Mouse (Mus musculus): ENCODE measurements at regions not wholly inside any gene's neighbourhood (a gene's known extent, or its start where the extent isn't known, plus 50 kb on each side); places are given as distances from the start of the nearest gene placed in this dataset.
"Not testable (repeated sequence)": the region's sequence is repeated elsewhere in the genome, so short reads cannot be mapped to it uniquely, and the experiment has no call there.

DNA sequence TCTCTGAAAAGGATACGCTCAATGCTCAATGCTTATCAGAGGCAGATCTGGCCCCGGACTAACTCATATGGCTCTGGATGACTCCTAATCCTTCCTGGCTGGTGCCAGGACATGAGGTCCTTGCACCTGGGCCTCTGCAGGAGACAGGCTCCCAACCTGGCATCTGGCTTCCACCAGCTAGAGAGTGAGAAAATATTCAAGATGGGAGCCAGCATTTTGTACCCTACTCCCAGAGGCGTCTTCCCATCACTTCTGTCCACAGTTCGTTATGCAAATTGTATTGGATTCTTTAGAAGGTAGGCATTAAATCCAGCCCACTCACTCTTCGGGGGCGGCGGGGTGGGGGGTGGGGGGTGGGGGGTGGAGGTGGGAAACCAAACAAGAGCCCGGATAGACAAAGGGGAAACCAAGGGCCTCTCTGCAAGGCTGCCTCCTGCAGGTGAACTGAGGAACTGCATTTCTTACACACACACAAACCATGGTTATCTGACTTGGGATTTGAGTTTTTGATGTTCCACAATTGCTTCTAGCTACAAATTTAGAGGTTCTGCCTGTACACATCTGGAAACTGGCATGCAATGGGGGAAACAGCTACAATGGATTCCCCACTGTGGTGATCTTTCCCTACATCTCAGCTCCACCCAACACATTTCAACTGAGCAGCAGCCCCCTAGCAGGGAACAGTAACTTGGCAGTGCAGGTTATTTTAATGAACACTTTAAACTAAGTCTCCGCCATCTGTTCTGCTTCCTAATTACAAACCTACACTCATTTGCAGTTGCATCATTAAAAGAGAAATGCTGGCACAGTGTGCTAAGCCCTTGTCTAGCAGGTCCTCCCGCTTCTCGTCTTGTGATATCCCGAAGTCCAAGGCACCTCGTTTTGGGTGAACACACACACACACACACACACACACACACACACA lies 390.2 kb downstream of the Med10 start:
- DNase-seq, result peak; percentile 45
- intact Hi-C loops (cut with DNase I), result no loop called here

DNA sequence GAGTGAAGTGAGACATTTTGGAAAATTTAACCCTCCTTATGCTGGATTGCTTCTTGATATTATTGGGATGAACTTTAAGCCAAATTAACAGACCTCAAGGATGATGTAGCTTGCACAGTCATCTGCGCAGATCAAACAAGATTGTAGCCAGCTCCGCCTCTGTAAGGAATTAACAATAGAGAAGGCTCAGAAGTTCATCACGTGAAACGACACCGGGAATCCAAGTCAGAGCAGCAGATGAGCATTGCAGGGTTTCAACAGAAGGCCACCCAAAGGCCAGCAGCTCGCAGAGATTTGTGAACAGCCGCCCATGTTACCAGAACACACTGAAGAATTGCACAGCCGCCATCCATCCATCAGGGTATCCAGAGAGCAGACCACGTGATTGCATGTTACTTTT lies 391.1 kb downstream of the Med10 start:
- no peak for DNase-seq
- intact Hi-C loops (cut with DNase I), result no loop called here

DNA sequence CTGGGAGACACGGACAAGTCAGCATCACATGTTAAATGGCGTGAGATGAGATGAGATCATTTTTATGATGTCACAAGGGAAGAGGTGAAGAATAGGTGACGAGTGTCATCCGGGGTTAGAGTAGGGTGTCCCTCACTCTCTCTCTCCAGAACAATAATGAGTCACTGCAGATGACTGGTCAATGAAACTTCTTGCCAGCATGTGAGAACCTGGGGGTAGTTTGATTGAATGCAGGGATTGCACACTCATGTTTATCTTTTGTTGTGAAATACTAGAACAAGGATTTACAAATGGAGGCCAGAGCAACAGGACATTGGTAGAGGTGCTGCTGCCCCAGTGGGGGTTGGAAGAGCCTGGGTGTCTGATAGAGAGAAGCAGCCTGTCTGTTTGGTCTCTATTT lies 393.7 kb downstream of the Med10 start:
- no peak for DNase-seq
- intact Hi-C loops (cut with DNase I), result no loop called here

DNA sequence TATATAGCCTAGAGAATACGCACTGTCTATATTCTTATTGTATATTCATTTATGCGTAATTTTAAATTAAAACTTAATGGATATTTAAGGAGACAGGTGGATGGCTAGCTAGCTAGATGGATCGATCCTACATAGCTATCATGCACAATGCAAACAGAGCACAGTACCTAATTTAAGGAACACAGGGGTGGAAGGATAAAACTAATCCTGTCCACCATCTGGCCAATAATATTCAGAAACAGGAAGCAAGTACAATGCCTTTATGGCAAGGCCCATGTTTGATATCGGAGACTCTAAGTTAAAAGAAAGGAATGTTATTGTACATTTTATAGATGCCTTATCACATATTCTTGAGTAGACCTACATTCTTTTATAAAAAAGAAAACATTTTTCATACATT lies 396.4 kb downstream of the Med10 start:
- intact Hi-C loops (cut with DNase I), result no loop called here

DNA sequence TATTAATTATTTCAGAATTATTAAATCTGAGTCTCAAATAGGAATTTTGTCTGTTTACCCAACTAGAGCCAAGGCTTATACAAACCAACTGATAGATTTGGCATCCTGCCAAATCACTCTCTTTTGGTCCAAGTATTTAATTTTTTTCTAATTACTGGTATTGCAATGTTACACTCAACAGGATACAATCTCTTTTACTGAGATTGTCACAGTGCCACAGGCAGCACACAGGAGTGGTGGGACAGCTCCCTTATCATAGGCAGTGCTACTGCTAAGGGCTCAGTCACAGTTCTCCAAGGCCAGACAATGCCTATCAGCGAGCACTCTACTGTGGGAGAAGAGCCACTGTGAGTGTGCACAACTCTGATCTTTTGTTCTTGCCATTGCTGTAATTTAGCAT lies 396.9 kb downstream of the Med10 start:
- no peak for DNase-seq

More for the DNA sequence above, 396.4 kb downstream of the Med10 start:
- no peak for DNase-seq

DNA sequence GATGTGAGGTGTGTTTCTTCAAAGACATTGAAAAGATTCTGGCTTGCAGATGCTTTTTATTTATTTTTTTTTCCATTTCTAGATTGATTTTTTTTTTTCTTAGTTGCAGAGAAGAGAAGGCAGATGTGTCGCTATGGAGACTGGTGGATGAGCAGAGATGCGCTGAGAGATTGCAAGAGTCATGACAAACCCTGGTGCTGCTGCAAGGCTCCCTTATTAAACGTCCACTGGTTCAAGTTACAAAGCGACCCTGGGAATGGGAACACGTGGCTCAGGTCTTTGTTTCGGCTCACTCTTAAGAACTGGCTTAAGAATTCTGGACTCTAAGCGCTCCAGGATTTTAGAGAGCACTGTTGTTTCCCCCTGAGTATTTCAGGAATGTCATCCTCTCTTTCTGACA lies 403.1 kb downstream of the Med10 start:
- no peak for DNase-seq
- intact Hi-C loops (cut with DNase I), result no loop called here

More for the DNA sequence above, 396.9 kb downstream of the Med10 start:
- intact Hi-C loops (cut with DNase I), result no loop called here

DNA sequence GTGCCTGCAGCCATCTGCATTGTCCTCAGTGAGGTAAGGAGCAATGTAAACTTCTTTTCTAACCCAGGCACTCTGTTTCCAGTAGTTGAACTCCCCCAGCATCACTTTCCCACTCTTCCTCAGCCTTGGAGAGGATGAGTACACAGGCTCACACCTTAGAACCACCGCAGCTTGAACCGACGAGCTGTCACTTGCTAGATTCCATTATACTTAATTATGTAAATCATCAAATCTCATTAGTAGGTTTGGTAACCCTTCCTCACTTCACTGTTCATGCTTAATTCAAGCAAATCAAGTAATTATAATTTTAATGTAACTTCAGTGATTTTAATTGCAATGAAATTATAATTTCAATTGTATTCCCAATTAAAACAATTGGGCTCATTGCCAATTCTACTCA lies 408.0 kb downstream of the Med10 start:
- DNase-seq, result no peak
- intact Hi-C loops (cut with DNase I), result no loop called here

DNA sequence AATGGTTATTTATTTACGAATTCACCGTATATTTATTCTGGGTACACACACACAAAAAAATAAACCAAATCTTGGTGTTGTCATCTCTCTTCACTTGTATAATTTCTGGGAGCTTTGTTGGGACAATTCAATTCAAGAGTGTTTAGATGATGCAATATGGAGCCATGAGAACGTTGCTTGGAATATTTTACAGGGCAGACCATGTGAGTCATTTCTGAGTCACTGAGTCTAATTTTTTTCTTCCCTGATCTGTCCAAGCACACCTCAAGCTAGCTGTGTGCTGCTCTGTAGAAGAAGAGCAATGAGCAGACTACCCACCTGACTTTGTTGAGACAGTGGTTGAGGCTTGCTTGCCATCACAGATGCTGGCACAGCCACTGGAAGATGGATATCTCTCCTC lies 410.8 kb downstream of the Med10 start:
- intact Hi-C loops (cut with DNase I), result no loop called here
- no peak for DNase-seq

DNA sequence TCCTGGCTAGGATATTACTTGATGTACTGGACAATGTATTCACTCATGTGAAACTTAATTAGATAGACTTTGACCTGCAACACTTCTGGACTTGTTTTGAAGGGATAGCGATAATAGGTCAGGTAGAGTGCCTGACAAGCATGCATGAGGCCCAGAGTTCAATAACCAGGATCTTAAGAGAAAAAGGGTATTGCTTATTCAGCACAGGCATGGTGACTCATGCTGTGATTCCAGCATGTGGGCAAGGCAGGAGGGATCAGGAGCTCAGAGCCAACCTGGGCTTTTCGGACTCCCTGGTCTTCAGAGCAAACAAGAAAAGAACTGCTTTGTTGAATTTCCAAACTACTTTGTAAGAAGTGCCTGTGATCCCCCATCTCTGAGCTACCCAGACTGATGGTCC lies 411.4 kb downstream of the Med10 start:
- no peak for DNase-seq
- intact Hi-C loops (cut with DNase I), result no loop called here

DNA sequence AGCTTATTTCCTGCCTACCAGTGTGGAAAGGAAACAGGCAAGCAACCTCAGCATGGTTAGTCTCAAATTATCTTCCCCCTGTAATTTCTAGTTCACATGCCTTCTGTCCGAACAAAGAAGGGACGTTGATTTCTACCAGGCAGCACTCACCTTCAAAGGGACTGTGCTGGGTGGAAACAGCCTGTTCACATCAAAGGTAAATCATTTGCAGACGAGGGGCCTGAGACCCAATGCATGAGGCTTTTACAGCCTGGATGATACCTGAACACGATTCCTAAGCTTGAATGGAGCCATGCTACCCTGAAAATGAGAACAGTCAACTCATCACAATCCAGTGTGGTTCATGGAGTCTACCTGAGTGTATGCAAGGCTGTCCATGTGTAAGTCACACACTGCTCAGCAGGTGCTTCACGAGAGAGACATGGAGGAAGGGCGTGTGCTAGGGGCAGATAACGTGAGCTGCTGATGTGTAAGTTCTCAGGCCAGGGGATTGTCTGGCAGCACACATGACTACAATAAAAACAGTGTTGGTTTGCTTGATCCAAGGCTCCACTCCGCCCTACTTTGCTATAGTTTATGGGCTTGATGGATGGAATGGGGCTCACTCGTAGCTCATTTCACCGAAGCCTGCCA lies 411.9 kb downstream of the Med10 start:
- no peak for DNase-seq
- intact Hi-C loops (cut with DNase I), result no loop called here

DNA sequence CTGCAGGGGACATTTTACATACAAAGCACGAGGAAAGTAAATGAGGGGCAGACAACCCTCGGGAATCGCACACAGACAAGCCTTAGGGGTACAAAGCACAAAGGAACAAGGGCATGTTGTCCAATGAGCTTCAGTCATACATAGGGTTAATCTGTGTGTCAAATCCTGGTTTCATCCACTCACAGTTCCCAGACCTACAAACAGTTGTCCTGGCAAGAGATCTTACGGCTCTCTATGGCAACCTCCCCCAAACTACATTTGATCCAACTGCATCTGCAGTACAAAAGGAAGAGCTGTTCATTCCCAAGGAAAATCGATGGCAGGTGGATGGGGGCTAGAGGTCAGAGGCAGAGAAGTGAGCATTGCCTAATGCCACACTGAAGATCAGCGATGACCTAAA lies 413.9 kb downstream of the Med10 start:
- DNase-seq, result no peak
- intact Hi-C loops (cut with DNase I), result no loop called here

DNA sequence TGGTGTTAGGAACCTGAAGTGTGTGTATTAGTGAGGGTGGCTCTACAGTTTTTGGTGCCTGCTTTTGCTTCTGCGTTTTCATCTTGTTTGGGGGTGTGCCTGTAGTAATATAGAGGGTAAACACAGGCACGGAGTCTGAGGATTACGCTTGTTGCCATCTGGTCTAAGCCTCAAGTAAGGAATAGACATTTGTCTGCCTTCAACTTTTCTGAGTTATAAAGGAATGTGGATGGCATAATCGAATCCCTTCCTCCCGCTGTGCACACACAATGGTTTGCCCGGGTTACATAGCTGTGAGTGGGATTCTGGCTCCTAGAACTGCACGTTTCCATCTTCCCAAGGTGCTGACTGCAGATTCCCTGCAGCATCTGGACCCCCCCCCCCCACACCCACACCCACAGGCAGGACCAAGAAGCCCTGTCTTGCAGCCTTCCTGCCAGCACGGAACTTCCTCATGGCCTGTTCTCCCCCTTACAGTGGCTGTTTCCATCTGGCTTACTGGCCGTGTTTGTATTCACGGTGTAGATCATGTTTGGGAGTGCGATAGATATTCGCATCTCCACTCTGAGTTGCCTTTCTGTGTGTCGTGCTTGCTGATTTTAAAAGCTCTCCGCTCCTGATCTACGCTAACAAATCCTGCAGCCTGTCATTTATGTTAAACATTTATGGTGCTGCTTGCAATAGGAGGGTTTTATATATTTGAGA lies 415.4 kb downstream of the Med10 start:
- DNase-seq, result no peak
- intact Hi-C loops (cut with DNase I), result no loop called here

DNA sequence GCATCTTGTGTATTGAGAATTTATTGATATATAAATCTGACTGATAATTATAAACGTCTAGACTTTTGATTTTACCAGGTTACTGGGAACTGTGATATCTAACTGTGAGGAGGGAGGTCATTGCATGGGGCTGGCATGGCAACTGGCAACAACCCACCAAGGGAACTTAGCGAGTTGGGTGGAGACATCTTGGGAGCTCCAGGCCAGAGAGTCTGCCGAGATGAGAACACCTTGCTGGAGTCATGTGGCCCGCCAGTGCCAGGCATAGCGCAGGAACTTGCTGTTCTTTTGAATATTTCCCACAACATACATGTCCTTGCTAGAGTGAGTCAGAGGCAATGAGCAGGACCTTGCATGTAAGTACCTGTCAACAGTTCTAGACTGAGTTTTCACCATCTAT lies 413.9 kb downstream of the Ice1 start:
- intact Hi-C loops (cut with DNase I), result no loop called here
- no peak for DNase-seq

DNA sequence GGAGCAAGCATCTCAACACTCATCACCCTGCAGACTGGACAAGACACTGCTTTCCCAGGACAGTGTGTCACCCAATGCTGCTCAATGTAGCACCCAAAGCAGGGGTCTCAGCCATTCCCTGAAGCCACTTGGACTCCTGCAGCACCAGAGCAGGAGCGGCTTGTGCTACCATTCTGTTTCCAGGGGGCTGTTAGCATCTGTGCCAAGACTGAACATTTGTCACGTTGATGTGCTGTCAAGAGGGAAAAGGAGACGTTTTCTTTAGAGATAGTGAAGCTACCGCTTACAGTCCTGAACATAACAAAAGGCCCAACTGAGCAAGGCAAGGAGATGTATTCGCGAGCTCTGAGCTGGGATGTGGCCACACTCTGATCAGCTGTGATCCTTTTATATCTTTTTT lies 410.3 kb downstream of the Ice1 start:
- no peak for DNase-seq
- intact Hi-C loops (cut with DNase I), result loop anchor here (5.0 kb wide), 1 partner anchor 145 kb away; no protein-coding TSS in a partner anchor

DNA sequence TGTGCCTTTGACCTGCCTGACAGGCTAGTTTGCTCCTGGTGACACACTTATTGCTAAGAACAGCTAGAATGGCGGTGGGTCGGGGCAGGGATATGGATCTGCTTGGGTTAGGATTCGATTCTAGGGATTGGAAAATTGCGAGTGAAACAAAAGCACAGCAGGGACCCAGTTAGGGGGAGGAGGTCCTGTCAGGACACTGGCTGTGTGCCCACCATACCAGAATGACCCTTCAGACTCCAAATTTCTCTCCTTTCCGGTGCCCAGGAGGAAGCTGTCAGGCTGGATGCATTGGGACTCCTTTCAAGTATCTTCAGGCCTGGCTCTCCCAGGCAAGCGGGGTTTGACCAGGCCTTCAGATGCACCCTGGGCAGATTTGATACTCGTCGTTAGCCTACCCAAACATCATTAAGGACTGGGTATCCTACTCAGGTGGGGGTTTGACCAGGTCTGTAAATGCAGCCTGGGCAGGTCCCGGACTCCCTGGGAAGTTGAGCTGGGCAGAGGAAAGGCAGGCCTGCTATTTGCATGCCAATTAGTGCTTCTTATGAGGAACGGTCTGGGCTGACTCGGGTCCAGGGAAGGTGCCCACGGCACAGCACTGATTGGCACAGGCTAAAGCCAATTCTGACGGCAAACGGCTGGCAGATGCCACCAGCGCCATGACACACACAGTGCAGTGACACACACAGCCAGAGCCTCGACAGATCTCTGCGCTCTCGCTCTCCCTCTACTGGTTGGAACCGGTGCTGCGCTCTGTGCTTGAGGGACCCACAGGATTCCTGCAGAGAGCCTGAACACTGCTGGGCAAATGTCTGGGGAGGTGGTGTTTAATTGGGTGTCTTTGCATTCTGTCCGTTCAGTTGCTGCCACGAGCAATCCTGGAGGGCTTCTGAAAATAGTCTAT lies 403.3 kb downstream of the Ice1 start:
- peak; percentile 93 for DNase-seq
- intact Hi-C loops (cut with DNase I), result no loop called here

DNA sequence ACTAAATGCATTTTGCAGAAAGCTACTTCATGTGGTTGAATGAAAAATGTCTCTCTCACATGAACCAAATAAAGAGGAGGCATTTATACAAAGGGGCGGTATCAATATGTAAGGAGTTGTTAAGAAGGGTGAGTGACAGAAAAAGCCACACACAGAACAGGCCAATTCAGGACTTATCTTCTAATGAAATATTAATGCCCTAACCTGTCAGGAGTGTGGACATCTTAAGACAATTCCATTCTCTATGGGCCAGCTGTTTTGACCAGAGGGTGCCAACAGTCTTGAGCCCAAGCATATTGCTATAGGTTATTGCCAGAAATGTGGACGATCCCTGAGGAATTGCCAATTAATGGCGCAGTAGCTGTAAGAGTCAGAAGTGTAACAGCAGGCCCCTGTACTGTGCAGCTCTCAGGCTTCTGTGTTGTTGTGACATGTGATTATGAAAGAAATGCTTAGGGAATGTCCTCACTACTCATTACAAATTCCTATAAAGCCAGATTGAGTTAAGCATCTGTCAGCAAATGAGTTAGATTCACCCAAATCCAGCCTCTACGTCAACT lies 393.8 kb downstream of the Ice1 start:
- no peak for DNase-seq
- intact Hi-C loops (cut with DNase I), result no loop called here

DNA sequence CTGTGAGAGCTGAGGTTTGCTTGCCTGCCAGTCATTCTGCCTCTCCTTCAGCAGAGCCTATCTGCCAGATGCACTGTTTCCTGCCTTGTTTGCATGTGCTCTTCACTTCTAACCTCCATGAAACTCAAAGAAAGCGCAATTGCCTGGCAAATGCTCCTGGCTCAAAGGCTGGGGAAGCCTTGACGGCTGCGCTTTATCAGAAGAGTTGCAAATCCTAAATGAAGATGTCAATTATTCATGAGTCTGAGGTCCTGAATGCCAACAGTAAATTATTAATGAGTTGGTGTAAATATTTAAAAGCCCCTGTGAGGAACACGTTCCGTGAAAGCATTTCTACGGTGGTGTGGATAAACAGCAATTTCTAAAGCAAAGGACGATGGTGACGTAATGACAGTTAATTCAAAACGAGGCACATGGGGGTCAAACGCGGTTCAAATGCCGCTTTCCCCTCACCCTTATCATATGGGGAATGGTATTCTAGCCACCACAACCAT lies 377.4 kb downstream of the Ice1 start:
- intact Hi-C loops (cut with DNase I), result no loop called here
- no peak for DNase-seq

DNA sequence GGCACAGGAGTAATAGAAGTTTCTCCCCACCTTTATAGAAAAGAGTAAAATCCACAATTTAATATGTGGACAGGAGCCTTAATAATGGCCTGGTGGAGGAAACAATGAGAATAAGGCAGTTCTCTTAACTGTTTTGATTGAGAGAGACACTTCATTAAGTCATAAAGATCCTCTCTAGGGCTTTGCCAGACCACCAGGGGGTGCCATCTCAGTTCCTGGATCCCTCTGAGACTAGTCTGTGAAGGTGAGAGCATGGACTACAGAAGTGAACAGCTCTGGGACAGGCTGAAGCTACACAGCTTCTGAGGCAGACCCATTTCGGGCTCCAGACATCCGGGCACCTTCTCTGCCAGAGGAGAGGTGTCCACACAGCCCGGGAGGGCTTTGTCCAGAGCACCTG lies 373.8 kb downstream of the Ice1 start:
- no peak for DNase-seq
- intact Hi-C loops (cut with DNase I), result no loop called here

DNA sequence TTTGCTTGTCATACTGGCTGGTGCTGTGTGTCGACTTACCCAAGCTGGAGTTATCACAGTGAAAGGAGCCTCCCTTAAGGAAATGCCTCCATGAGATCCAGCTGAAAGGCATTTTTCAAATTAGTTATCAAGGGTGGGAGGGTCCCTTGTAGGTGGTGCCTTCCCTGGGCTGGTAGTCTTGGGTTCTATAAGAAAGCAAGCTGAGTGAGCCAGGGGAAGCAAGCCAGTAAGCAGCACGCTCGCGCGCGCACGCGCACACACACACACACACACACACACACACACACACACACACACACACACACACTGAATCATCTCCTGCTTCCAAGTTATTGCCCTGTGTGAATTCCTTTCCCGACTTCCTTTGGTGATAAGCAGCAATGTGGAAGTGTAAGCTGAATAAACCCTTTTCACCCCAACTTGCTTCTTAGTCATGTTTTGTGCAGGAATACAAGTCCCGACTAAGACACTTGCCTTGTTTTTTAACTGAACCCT lies 360.5 kb downstream of the Ice1 start:
- DNase-seq; intact Hi-C loops (cut with DNase I): not testable (repeated sequence)
